Mouse (Mus musculus) CH12F3 (cell line): ENCODE measurements around the gene Gm42420.

Experiments
- in situ Hi-C: fragments of 300-500 bp; cut with MboI; formaldehyde crosslinking; loops from 2 replicates; pipeline ENCODE4 v1.14.3; 2020; ENCODE audit warnings: low sequenced_read_pairs

Gene Gm42420

DNA sequence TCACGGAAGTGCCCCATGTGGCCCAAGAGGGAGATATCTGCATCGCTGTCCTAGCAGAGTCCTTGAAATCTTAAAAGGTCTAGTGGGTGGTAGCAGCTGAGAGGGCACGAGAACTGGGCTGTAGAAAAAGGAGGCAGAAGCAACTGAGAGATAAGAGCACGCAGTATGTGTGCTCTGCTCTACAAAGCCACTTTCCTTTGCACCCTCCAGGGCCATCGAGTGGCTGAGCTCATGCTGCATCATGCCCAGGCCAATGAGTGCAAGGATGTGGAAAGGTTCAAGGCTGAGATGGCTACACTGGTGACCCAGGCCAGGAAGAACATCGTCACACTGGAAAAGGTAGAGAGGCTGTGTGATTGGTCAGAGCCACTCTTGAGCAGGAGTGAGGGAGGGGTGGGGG, at the start of gene Gm42420:
Gene Gm42420 (plus strand): TSS at position 237 of the 400 bp plus-strand sequence.
- in situ Hi-C loops, result no loop called here

DNA sequence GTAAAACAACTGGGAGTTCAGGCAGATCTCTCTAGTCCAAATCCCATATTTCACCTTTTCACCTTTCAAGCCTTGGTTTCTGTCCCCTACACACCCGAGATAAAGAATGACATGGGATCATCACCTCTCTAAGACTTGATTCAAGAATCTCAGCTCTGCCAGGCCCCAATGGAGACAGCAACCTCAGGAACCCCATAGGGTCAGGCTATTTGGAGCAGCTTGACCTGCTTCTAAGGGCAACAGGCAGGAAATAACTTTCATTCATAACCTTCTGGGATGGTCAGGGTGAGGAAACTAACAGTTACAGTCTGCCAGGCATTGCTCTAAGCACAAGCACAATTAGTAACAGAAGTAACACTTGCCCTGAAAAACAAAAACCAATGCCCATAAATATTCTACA, 48.9 kb upstream of the Gm42420 start:
- in situ Hi-C loops, result no loop called here

DNA sequence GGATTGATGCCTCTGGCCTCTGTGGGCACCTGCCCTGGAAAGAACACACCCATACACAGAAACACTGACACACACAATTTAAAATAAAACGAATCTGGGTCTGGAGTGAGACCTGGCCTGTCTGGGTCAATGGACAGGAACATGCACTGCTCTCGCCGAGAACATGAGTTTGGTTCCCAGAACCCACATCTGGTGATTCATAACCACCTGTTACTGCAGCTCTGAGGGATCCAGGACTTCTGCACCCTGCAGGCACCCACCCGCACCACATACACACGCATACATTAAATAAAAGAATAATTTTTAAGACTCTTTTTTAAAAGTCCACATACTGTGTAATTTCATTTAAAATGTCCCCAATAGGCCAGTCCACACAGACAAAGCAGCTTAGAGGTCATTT, 48.3 kb upstream of the Gm42420 start:
- in situ Hi-C loops, result no loop called here

- in situ Hi-C loops, result no loop called here
Observed at GRCm38 (mm10) chr6:39538227-39538626, 47.3 kb upstream of the Gm42420 start.

GRCm38 (mm10) chr6:39539679-39540155, 45.8 kb upstream of the Gm42420 start:
- in situ Hi-C loops, result no loop called here

GRCm38 (mm10) chr6:39540563-39540962, 45.0 kb upstream of the Gm42420 start:
- in situ Hi-C loops, result no loop called here

DNA sequence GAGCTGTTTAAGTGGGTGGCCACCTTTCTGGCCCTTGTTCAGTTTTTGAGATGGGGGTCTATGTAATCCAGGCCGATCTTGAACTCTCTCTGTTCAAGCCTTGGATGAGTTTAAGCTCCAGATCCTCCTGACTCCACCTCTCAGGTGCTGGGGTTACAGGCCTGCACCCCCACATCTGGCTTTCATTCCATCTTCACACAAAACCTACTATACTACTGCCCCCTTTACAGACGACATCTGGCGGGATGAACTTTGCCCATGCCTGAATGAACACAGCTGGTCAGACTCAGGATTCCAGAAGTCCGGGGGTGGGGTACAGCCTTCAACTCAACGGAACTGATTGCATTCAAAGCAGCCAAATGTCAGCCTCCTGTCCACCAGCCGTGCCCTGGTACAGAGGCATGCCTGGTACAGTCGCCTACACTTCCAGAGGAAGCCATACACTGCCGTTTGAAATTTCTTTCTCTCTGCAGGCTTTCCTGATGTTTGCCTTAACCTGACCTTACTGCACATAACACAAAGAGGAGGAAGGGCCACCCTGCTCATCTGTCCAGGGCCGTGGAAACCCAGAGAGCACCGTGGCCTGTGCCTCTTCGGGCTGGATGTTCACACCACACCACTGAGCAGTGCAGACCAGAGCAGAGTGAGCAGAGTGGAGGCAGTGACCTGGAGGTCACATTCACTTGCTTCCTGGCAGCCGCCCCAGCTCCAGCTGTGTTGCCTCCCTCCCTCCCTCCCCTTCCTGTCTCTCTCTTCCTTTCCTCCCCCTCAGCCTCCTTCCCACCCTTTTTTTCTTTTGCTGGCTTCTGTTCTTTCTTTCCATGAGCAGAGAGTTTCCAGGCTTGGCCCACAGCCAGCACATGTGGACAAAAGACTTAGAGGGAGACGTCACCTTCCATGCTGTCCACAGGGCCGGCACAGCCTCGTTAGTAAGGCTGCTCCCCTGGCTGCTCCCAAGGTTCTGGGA, 42.6 kb upstream of the Gm42420 start:
- in situ Hi-C loops, result no loop called here

DNA sequence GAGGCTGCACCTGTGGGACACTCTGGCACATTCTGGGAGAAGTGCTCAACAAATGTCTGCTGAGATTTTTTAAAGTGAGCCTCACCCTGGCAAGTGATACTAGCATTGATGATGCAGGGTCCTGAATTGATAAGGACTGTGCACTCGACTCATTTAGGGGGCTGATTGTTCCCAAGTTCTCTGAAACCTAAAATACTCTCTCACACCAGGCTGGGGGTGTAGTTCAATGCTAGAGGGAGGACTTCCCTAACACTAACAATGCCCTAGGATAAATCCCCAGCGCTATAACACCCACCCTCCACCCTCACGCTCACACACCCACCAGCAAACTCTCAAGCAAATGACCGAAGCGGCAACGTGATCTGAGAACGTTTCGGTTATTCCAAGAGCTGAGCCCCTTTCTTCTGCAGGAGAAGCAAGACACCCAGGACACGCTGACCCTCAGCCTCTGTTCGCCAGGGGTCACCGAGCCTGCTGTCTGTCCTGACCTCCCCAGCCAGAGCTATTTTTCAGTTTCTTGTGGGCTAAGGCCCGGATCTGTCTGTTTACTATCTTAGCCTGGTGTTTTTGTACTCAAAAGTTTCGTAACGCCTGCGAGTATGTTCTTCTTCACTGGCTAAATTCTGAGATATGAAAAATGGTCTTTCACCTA, 41.7 kb upstream of the Gm42420 start:
- in situ Hi-C loops, result no loop called here

DNA sequence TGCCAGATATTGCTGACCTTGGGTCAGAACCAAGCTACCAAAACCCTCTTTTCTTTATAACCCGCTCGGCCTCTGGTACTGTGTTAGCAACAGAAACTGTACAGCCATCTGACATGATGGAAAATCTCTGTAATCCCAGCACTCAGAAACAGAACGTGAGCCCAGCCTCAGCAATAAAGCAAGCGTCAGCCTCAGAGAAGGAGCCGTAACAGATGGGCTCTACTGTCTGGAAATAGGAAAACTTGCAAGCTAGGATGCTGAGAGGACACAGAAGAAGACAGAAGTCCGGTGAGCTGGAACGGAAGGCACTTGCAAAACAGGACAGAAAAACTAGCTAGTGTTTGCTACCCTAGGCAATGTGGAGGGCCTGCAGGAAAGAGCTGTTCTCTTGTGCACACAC, 40.1 kb upstream of the Gm42420 start:
- in situ Hi-C loops, result no loop called here

GRCm38 (mm10) chr6:39548030-39548429, 37.5 kb upstream of the Gm42420 start:
- in situ Hi-C loops, result no loop called here

DNA sequence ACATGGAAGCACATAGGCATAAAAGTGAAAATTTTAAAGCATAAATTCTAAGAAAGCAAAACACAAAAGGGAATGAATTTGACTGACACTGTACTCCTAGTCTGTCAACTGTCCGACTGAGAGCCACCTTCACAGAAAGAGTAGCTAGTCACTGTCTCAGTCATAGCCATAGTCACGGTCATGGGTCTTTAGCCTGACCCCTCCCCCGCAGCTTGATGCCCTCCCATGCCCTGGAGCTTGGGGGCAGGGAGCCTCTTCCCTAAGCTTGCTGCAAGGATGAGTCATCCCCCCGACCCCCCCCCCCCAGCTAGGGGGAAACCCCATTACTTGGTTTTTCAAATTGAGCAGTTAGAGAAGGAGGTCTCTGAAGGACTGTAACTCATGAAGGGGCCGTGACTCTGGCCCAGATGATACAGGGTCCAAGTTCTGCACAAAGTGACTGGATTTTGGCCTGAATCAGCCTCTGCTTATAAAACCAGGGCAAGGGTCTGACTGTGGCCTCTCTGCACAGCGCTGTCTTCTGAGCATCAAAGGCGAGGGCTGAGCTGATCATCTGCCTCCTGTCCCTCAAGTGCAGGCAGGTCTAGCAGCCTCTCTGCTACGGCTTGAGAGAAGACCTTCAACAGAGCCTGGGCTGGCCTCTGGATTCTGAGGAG, 33.4 kb upstream of the Gm42420 start:
- in situ Hi-C loops, result no loop called here

- in situ Hi-C loops, result no loop called here
Observed at GRCm38 (mm10) chr6:39554888-39555647, 30.5 kb upstream of the Gm42420 start.

- in situ Hi-C loops, result no loop called here
Observed at GRCm38 (mm10) chr6:39555648-39555945, 30.0 kb upstream of the Gm42420 start.

- in situ Hi-C loops, result no loop called here
Observed at GRCm38 (mm10) chr6:39556900-39557659, 28.5 kb upstream of the Gm42420 start.

DNA sequence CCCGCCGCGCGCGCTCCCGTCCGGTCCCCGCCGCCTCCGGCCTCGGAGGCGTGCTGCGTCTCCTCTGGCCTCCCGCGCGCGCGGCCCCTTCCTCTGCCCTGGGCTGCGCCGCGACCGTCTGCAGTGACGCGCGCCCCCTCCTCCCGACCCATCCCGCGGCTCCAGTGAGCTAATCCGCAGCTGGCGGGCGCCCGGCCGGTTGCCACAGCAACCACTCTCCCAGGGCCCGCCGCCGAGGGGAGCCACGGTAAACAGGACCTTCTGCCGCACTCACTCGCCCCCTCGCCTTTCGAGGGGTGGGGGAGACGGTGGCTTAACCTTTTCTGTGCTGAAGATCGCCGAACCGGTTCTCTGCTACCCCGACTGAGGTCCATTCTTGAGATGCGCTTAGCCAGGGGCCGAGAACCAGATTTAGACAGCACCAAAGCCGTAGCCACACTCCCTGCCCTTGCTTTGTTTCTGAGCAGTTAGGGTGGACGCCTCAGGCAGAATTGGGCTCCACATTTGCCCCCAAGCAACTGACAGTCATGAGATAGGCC, 27.8 kb upstream of the Gm42420 start, which contains the start of gene Dennd2a:
Gene Dennd2a (minus strand): TSS at position 145 of the 539 bp plus-strand sequence.
- in situ Hi-C loops, result no loop called here

GRCm38 (mm10) chr6:39559276-39559939, 26.1 kb upstream of the Gm42420 start:
- in situ Hi-C loops, result no loop called here

GRCm38 (mm10) chr6:39562166-39563015, 23.2 kb upstream of the Gm42420 start:
- in situ Hi-C loops, result loop anchor here (5.0 kb wide), 1 partner anchor 95 kb away; no protein-coding TSS in a partner anchor

DNA sequence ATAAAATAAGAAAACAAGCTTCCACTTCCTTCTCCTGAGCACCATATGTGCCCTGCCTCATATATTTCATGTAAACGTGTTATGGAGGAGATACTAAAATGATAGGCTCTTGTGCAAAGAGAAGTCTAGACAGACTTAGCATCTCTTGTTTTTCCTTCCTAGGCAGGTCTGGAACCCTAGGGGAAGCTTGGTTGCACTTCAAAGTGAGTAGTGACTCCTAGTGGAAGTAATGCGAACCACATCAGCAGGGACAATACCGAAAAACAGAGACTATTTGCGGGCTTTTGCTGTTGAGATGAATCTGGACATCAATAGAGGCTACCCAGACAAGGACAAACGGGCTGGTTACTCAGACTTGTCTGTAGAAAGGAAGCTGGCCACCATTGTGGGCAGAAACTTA, 18.0 kb upstream of the Gm42420 start:
- in situ Hi-C loops, result no loop called here
